8 mouse cellular contexts compared by ENCODE assay signal in genomic region chr6:58832591-58833018, GRCm38 (mm10). TPM values are rescaled to one million over a fixed set of nuclear protein-coding genes. Genes with fewer than 3 reads are reported as not detected.
A peak's percentile ranks its signal among the peaks of the same experiment; 100 is the strongest.
DNase-seq lines count a peak whose midpoint lies in the region; ATAC-seq and TF ChIP-seq lines count a peak whose summit lies in the region.

No protein-coding gene starts in this region.

- DNase-seq in frontal cortex, postnatal 10 days (ENCODE audit: low spot score in 2 of 2): no peak
- DNase-seq in forebrain, embryonic 11.5 days (ENCODE audit: low spot score): no peak
- DNase-seq in midbrain, embryonic 14.5 days: peak; percentile 68
- DNase-seq in left cerebral cortex, adult 9 months (ENCODE audit: low spot score in 2 of 2): no peak
- DNase-seq in urinary bladder, adult 2 months (ENCODE audit: low spot score): no peak

- no peaks in the 10 kb centered on the region for H3K9me3 ChIP-seq in ES-Bruce4 (replicated peaks; ENCODE audit: control insufficient read depth, insufficient read depth, low read length, poor library complexity, severe bottlenecking)
- no peaks in the 10 kb centered on the region for H3K9me3 ChIP-seq in forebrain, embryonic 11.5 days (ENCODE audit: control insufficient read depth, low read length)
- H3K9me3 ChIP-seq in kidney, embryonic 14.5 days (ENCODE audit: control insufficient read depth, low read length): no peaks in the 10 kb centered on the region
- H3K9me3 ChIP-seq in midbrain, embryonic 14.5 days (ENCODE audit: control insufficient read depth, low read length): no peaks in the 10 kb centered on the region

- H3K27me3 ChIP-seq in ES-Bruce4 (ENCODE audit: control insufficient read depth, insufficient read depth, low read length, poor library complexity, severe bottlenecking): no peaks in the 10 kb centered on the region; the same call in 1 of the 2 replicates
- H3K27me3 ChIP-seq in forebrain, embryonic 11.5 days (ENCODE audit: control insufficient read depth, insufficient read depth, low read length): no peaks in the 10 kb centered on the region
- no peaks in the 10 kb centered on the region; the same call in 1 of the 2 replicates for H3K27me3 ChIP-seq in kidney, embryonic 14.5 days (ENCODE audit: control insufficient read depth, insufficient read depth, low read length)
- H3K27me3 ChIP-seq in midbrain, embryonic 14.5 days (ENCODE audit: control insufficient read depth, insufficient read depth, low read length): no peaks in the 10 kb centered on the region

- H3K4me1 ChIP-seq in ES-Bruce4 (ENCODE audit: control insufficient read depth, insufficient read depth, low read length): no peaks in the 10 kb centered on the region
- no peaks in the 10 kb centered on the region; the same call in 1 of the 2 replicates for H3K4me1 ChIP-seq in forebrain, embryonic 11.5 days (replicated peaks; ENCODE audit: control insufficient read depth, insufficient read depth, low read length)
- peaks cover 6% of the 10 kb centered on the region; the same call in 1 of the 2 replicates for H3K4me1 ChIP-seq in kidney, embryonic 14.5 days (ENCODE audit: control insufficient read depth, insufficient read depth, low read length)
- peaks cover 16% of the 10 kb centered on the region; the same call in 1 of the 2 replicates for H3K4me1 ChIP-seq in midbrain, embryonic 14.5 days (ENCODE audit: control insufficient read depth, insufficient read depth, low read length)

- H3K36me3 ChIP-seq in ES-Bruce4 (ENCODE audit: control insufficient read depth, insufficient read depth, low read length, poor library complexity, severe bottlenecking): no peaks in the 10 kb centered on the region
- no peaks in the 10 kb centered on the region for H3K36me3 ChIP-seq in forebrain, embryonic 11.5 days (ENCODE audit: control insufficient read depth, insufficient read depth, low read length)
- H3K36me3 ChIP-seq in kidney, embryonic 14.5 days (ENCODE audit: control insufficient read depth, insufficient read depth, low read length): no peaks in the 10 kb centered on the region
- no peaks in the 10 kb centered on the region for H3K36me3 ChIP-seq in midbrain, embryonic 14.5 days (ENCODE audit: control insufficient read depth, insufficient read depth, low read length)

- 34% methylated on average over 7 of the region's 7 CpGs for WGBS in forebrain, embryonic 11.5 days
- WGBS in kidney, embryonic 14.5 days: 29% methylated on average over 7 of the region's 7 CpGs
- WGBS in midbrain, embryonic 14.5 days: 40% methylated on average over 7 of the region's 7 CpGs

- ATAC-seq in frontal cortex, adult (ENCODE audit: low TSS enrichment): peak; percentile 17; the same call in 1 of the 2 replicates
- no peak for ATAC-seq in forebrain, embryonic 11.5 days (replicated peaks; ENCODE audit: low FRiP score)
- no peak for ATAC-seq in kidney, embryonic 14.5 days (ENCODE audit: low FRiP score, low TSS enrichment)
- ATAC-seq in midbrain, embryonic 14.5 days (ENCODE audit: low FRiP score, low TSS enrichment): no peak

- no peak overlapping the region for H3K27ac ChIP-seq in ES-Bruce4 (ENCODE audit: insufficient read depth, low read length)
- no peak overlapping the region for H3K27ac ChIP-seq in forebrain, embryonic 11.5 days (ENCODE audit: low read depth, low read length)
- H3K27ac ChIP-seq in kidney, embryonic 14.5 days (ENCODE audit: low read depth, low read length): no peak overlapping the region
- H3K27ac ChIP-seq in midbrain, embryonic 14.5 days (replicated peaks; ENCODE audit: low read depth, low read length): no peak overlapping the region

- H3K9ac ChIP-seq in ES-Bruce4 (ENCODE audit: low read depth, poor library complexity, severe bottlenecking): 0 out of 2 replicates have a peak overlapping the region, but pooled peaks have one; percentile 82
- H3K9ac ChIP-seq in forebrain, embryonic 11.5 days (ENCODE audit: low read length): peak overlapping the region; percentile 23; the same call in 1 of the 2 replicates
- no peak overlapping the region for H3K9ac ChIP-seq in kidney, embryonic 14.5 days (ENCODE audit: low read depth, low read length)
- peak overlapping the region; percentile 88; the same call in 1 of the 2 replicates for H3K9ac ChIP-seq in midbrain, embryonic 14.5 days (replicated peaks; ENCODE audit: low read length)

- no peak for TF ChIP-seq POLR2A in ES-Bruce4 (IDR thresholded peaks at IDR 0.05; ENCODE audit: insufficient read depth, low read length)

- H3K4me2 ChIP-seq in forebrain, embryonic 11.5 days (ENCODE audit: low read depth, low read length, severe bottlenecking): peak overlapping the region; percentile 61
- H3K4me2 ChIP-seq in kidney, embryonic 14.5 days (replicated peaks; ENCODE audit: low read depth, low read length): peak overlapping the region; percentile 84
- H3K4me2 ChIP-seq in midbrain, embryonic 14.5 days (ENCODE audit: low read length): peak overlapping the region; percentile 81

- H3K4me3 ChIP-seq in ES-Bruce4 (ENCODE audit: low read depth, low read length): no peak overlapping the region
- no peak overlapping the region; the same call in 1 of the 2 replicates for H3K4me3 ChIP-seq in forebrain, embryonic 11.5 days (ENCODE audit: low read depth, low read length)
- H3K4me3 ChIP-seq in kidney, embryonic 14.5 days (ENCODE audit: low read length): peak overlapping the region; percentile 78; the same call in 1 of the 2 replicates
- peak overlapping the region; percentile 82 for H3K4me3 ChIP-seq in midbrain, embryonic 14.5 days (replicated peaks; ENCODE audit: low read depth, low read length)

- no peak for TF ChIP-seq EP300 in ES-Bruce4 (IDR thresholded peaks at IDR 0.05; ENCODE audit: insufficient read depth, low read depth, low read length)

- TF ChIP-seq CTCF in ES-Bruce4 (IDR thresholded peaks at IDR 0.05; ENCODE audit: low read depth, low read length): no peak

RNA-seq across cellular contexts. Expression of gene Herc3, which starts 1.3 kb away (rescaled TPM):
- 34.5 and 40.7 TPM in 2 replicates for polyA plus RNA-seq in ES-Bruce4 (2011; ENCODE audit: insufficient read depth, insufficient read length, low read depth, missing spikeins)
- 11.1 and 13.5 TPM in 2 replicates for polyA plus RNA-seq in forebrain, embryonic 11.5 days (2014; fragmentation: Nextera tagmentation; extraction: Ambion mirVana)
- 5.0 and 10.4 TPM in 2 replicates for polyA plus RNA-seq in kidney, embryonic 14.5 days (2014; fragmentation: Nextera tagmentation; extraction: Ambion mirVana)
- 29.2 and 30.4 TPM in 2 replicates for polyA plus RNA-seq in midbrain, embryonic 14.5 days (2014; fragmentation: Nextera tagmentation; extraction: Ambion mirVana)
- 9.4 and 11.6 TPM in 2 replicates for polyA plus RNA-seq in urinary bladder, adult 2 months (2012; rRNA removed)

Comparison
In these comparisons a context has a peak if more than half of its experiments do, and no peak if none do; other contexts are left out.
1. H3K4me3 ChIP-seq: peak in kidney, embryonic 14.5 days (single experiment) and midbrain, embryonic 14.5 days (single experiment); none in ES-Bruce4 (single experiment) and forebrain, embryonic 11.5 days (single experiment).
2. Peak in every context shown above with its lines, with median percentiles within 50 percentile points of each other: H3K4me2 ChIP-seq.